Mouse (Mus musculus) cerebellum, adult 2 months (tissue): ENCODE data around the gene Ttll1.

ENCODE experiments used
- CTCF ChIP-seq: fragments of 200-500 bp; IDR thresholded peaks from 2 replicates; pipeline ENCODE4 v1.5.1; 2011; ENCODE audit warnings: low read depth, mild to moderate bottlenecking, control low read depth, low read length, moderate library complexity, borderline replicate concordance; ENCODE audit not compliant: insufficient read depth
- POLR2A ChIP-seq: fragments of 200-500 bp; IDR thresholded peaks from 2 replicates; pipeline ENCODE4 v1.6.1; 2011; ENCODE audit warnings: low read length, control low read depth, borderline replicate concordance; ENCODE audit not compliant: insufficient read depth

GRCm38 (mm10) chr15:83450007-83450406 lies 60.7 kb downstream of the Ttll1 start:
- TF ChIP-seq CTCF: no peak
- no peak for TF ChIP-seq POLR2A
